Mouse (Mus musculus): Measurements from ENCODE around the gene Cers6.

GRCm38 (mm10) chr2:69100706-69101105 lies 239.5 kb downstream of the Cers6 start:
- TF ChIP-seq CTCF (IDR thresholded peaks at IDR 0.05; ENCODE audit: borderline replicate concordance, control insufficient read depth, extremely low read depth, insufficient read depth, low read length, poor library complexity) = no peak
- no peak for TF ChIP-seq POLR2A (IDR thresholded peaks at IDR 0.05; ENCODE audit: control insufficient read depth, extremely low read depth, insufficient read depth, low read length, poor library complexity)
